Mouse (Mus musculus) mouse trophoblast stem cell (cell line): ENCODE data around the gene Gm3526.
"Not testable (repeated sequence)": the region's sequence is repeated elsewhere in the genome, so short reads cannot be mapped to it uniquely, and the experiment has no call there.

Source experiments
- in situ Hi-C, 2 experiments: fragments of 300-500 bp; cut with MseI, MboI; formaldehyde crosslinking; loops; 2 replicates in 1 of 2; 3 replicates in 1 of 2; pipeline ENCODE4 v1.15.1; 2025

Gm3526 gene

GRCm38 (mm10) chr14:5260480-5260879, at the start of gene Gm3526:
Gene Gm3526, minus strand, starts transcription at chr14:5260580.
- in situ Hi-C loops, result not testable (repeated sequence)
